16 mouse cellular contexts compared by ENCODE assay signal in the genomic region with DNA sequence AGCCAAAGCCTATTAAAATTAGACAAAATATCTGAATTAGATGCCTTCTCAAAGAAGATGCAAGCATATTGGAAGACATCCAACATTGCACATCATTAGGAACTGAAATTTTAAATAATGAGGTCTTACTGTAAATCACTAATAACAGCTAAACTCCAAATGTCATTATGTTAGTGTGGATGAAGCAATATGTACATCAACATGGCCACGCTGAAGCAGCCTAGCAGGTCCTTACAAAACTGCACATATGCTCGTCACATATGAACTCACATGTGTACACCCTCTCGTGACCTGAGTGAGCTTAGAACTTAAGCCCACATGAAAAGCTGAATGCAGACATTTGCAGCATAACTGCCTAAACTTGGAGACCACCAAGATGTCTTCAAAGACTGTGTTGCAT.
"Had no signal": no experiment of that assay in that cellular context is flagged by ENCODE, and none has a peak within 500 bp of the region (broad histone marks: within the 10 kb centered on the region; RNA-seq: fewer than 3 reads in every experiment).

No protein-coding gene starts in this region.

- H3K4me2 ChIP-seq: neural tube, embryonic 13.5 days; neural tube, embryonic 15.5 days; stomach, embryonic 15.5 days had no signal

- H3K36me3 ChIP-seq: neural tube, embryonic 13.5 days; neural tube, embryonic 15.5 days; stomach, embryonic 15.5 days had no signal

- H3K4me1 ChIP-seq: neural tube, embryonic 13.5 days; neural tube, embryonic 15.5 days; stomach, embryonic 15.5 days had no signal

- H3K9ac ChIP-seq: neural tube, embryonic 13.5 days; neural tube, embryonic 15.5 days; stomach, embryonic 15.5 days had no signal

- H3K27ac ChIP-seq: neural tube, embryonic 13.5 days; neural tube, embryonic 15.5 days; stomach, embryonic 15.5 days; stomach, postnatal 0 days had no signal

- H3K9me3 ChIP-seq: neural tube, embryonic 13.5 days; neural tube, embryonic 15.5 days; stomach, embryonic 15.5 days had no signal

- H3K4me3 ChIP-seq: neural tube, embryonic 13.5 days; neural tube, embryonic 15.5 days; stomach, embryonic 15.5 days had no signal

- DNase-seq: retina, postnatal 1 day; right cerebral cortex, adult 18-20 months; right cerebral cortex, postnatal 14 days; right cerebral cortex, postnatal 25 days; right cerebral cortex, postnatal 4 days; spleen, adult 18-20 months; thymus, adult 18-20 months; thymus, adult 2 months; thymus, postnatal 14 days; thymus, postnatal 25 days; thymus, postnatal 36 days; thymus, postnatal 4 days had no signal

- H3K27me3 ChIP-seq: neural tube, embryonic 13.5 days; neural tube, embryonic 15.5 days; stomach, embryonic 15.5 days had no signal
